Mouse (Mus musculus): ENCODE results near the gene Pdcl2. TPM values are rescaled to one million over a fixed set of nuclear protein-coding genes. Genes with fewer than 3 reads are reported as not detected.

Gene Pdcl2
- total RNA-seq (2021), result not detected

GRCm38 (mm10) chr5:76330953-76331352 is at the start of gene Pdcl2:
TSS of gene Pdcl2 (minus strand) at chr5:76331156.
- intact Hi-C loops (cut with DNase I), result no loop called here
- no peak for DNase-seq (ENCODE audit: low spot score in 2 of 2)

GRCm38 (mm10) chr5:76379216-76379615 is 48.3 kb upstream of the Pdcl2 start:
- DNase-seq (ENCODE audit: low spot score in 2 of 2), result no peak
- intact Hi-C loops (cut with DNase I), result no loop called here

DNA sequence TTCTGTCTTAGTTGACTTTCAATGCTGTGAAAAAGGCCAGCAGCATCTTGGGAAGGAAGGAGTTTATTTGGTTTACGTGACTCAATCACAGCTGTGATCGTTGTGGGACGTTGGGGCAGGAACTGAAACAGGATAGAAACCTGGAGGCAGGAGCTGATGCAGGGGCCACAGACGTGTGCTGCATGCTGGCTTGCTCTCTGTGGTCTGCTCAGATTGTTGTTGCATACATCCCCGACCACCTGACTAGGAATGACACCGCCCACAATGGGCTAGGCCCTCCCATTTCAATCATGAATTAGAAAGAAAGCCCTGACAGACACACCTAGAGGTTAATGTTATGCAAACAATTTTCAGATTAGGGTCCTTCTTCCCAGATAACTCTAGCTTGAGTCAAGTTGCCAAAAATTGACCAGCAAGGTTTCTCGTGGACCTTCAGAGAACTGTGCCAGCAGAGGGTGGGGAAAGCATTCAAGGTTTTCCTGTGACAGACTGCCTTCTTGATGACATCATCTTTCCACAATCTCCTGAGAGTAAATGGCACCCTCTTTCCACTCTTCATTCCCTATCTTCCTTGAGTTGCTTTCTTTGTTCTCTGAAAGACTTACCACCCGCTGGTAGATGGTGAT is 38.4 kb upstream of the Pdcl2 start:
- DNase-seq (ENCODE audit: low spot score in 2 of 2), result no peak
- intact Hi-C loops (cut with DNase I), result no loop called here

DNA sequence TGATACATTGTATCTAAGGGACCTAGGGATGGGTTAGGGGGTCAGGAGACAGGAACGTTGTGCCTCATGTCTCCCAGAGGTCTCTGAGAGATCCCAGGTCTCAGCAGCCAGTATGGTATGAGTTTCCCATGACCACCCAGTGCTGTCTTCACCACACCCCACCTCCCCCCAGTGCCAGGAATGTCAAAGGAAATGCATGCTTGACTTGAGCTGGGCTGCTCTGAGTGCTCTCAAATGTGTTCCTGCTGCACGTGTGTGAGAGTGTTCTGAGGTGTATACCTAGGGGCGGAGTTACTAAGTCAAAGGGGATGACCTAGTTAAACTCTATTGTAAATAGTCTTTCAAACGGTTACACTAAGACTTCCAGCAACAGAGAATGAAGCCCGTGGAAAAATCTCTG is 34.5 kb upstream of the Pdcl2 start:
- intact Hi-C loops (cut with DNase I), result no loop called here
- no peak for DNase-seq (ENCODE audit: low spot score in 2 of 2)

DNA sequence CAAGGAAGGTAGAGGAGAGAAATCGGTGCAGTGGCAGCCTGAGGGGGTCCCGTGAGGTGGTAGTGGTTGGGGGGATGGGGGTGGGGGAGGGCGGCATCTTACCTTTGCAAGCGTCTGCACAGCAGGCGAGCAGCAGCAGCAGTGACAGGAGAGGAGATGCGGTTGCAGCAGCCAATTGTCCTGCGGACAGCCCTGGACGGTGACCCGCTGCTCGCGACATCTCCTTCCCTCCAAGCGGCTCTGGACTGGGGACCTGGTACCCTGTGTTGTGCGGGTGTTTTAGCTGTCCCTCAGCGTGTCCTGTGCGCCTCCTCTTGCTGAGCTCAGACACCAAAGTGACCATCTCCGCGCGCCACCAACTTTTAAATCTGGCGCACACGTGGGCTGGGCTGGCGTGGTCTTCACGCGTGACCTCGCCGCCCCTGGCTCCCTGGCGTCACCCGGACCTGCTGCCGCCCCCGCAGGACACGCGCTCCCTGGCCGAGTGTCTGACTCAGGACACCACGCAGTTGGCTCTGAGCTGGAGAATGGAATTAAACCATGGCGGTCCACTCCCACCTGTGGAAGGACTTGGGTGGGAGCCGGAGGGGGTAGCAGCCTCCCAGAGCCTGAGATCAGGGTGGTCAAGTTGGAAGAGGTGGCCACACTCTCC is 32.6 kb upstream of the Pdcl2 start, which contains the start of gene Nmu:
TSS of gene Nmu (minus strand) at position 336 of the 652 bp plus-strand sequence.
- intact Hi-C loops (cut with DNase I), result no loop called here

GRCm38 (mm10) chr5:76360786-76361185 is 29.8 kb upstream of the Pdcl2 start:
- intact Hi-C loops (cut with DNase I), result no loop called here
- DNase-seq (ENCODE audit: low spot score in 2 of 2), result peak in 1 of 2 experiments; percentile 16

More for the DNA sequence above, 32.6 kb upstream of the Pdcl2 start, which contains the start of gene Nmu:
- DNase-seq (ENCODE audit: low spot score in 2 of 2), result no peak

DNA sequence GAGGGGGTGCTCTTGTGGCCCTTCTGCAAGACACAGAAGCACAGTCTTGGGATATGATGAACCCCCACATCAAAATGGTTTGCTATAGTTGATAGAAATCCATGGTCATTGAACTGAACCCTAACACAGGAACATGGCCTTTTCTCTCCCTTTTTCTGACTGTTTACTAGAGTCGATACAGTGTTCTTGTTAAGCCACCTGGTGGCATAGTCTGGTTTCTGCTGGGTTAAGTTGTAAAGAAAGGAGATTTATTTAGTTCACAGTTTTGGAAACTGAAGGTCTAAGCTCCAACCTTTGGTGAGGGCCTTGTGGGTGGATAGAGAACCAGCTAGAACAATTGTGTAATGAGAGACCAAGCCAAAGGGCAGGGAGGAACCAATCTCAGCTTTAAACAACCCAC is 29.1 kb upstream of the Pdcl2 start:
- no peak for DNase-seq (ENCODE audit: low spot score in 2 of 2)
- intact Hi-C loops (cut with DNase I), result no loop called here

- peak in 1 of 2 experiments; percentile 4 for DNase-seq (ENCODE audit: low spot score in 2 of 2)
- intact Hi-C loops (cut with DNase I), result no loop called here
Observed at GRCm38 (mm10) chr5:76351953-76352611, 21.1 kb upstream of the Pdcl2 start.

- intact Hi-C loops (cut with DNase I), result no loop called here
- no peak for DNase-seq (ENCODE audit: low spot score in 2 of 2)
Observed at GRCm38 (mm10) chr5:76351537-76351936, 20.6 kb upstream of the Pdcl2 start.

- intact Hi-C loops (cut with DNase I), result no loop called here
- DNase-seq (ENCODE audit: low spot score in 2 of 2), result peak in 1 of 2 experiments; percentile 69
Observed at GRCm38 (mm10) chr5:76346137-76346536, 15.2 kb upstream of the Pdcl2 start.

DNA sequence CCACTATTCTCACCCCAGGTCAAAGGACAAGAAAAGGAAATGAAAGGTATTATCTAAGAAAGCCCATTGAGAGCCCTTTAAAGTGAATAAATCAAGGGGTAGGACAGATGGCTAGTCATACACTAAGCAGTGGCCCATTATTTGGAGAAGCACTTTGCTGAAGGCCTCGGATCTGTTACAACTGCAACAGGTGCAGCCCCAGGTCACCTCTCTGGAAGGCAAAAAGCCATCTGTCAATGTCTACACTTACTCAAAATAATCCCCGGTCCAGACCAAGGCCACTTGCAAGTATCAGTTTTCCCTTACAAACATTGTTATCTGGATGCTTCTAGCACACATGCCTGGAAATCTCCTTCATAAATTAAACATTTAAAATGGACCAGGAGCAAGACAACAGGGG is 10.0 kb upstream of the Pdcl2 start:
- DNase-seq (ENCODE audit: low spot score in 2 of 2), result no peak
- intact Hi-C loops (cut with DNase I), result no loop called here

GRCm38 (mm10) chr5:76337100-76337499 is 6.1 kb upstream of the Pdcl2 start:
- intact Hi-C loops (cut with DNase I), result no loop called here
- DNase-seq (ENCODE audit: low spot score in 2 of 2), result no peak

DNA sequence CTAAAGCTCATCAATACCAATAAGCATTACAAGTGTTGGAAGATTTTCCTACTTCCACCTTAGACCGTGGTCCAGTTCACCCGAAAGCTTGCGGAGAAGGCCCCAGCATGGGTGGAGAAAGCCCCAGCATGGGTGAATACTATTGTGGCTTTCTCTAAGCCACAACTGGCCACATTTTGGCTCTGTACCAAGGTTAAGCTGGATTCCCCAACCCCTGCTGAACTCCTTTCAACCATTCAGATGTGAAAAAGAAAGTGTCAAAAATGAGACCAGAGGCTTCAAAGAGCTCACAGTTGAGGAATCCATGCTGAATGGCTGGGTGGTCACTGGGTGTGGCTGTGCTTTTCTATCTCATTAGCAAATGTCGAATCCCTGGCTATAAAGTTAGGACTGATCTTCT is 2.9 kb upstream of the Pdcl2 start:
- intact Hi-C loops (cut with DNase I), result no loop called here
- DNase-seq (ENCODE audit: low spot score in 2 of 2), result no peak

DNA sequence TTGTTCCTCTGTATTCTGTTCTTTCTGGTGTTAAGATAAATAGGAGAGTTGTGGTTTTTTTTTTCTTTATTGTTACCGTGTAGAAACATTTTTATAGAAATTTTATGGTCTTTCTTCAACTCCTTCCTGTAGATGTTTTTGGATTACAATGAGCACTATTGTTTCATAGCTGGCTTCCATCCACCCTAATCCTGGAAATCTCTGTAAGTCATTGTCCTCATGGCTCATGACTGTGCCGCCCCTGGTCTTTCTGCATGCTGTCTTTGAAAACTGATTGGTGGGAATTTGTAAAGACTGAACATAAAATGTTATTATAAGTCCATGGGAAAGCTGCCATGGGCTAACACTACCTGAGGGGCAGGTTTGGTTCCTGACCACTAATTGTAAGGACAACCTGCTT is 3.7 kb downstream of the Pdcl2 start:
- no peak for DNase-seq (ENCODE audit: low spot score in 2 of 2)
- intact Hi-C loops (cut with DNase I), result no loop called here

DNA sequence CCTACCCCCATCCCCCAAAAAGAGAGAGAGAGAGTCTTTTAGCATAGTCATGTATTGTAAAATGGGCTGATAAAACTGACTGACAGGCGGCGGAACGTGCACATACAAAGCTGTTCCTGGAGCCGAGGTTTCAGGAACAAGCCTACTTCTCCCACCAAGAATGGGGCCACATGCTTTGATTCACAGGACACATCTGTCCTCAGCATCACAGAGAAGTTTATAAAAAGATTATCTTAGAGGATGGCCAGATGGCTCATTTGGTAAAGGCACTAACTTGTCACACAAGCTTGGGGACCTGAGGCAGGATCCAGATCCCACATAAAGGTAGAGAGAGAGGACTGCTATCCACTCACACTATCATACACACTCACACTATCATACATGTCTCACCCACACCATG is 5.8 kb downstream of the Pdcl2 start:
- intact Hi-C loops (cut with DNase I), result no loop called here
- peak in 1 of 2 experiments; percentile 68 for DNase-seq (ENCODE audit: low spot score in 2 of 2)

- intact Hi-C loops (cut with DNase I), result no loop called here
- no peak for DNase-seq (ENCODE audit: low spot score in 2 of 2)
Observed at GRCm38 (mm10) chr5:76321249-76322196, 9.4 kb downstream of the Pdcl2 start.

GRCm38 (mm10) chr5:76308206-76308605 is 22.8 kb downstream of the Pdcl2 start:
- DNase-seq (ENCODE audit: low spot score in 2 of 2), result no peak
- intact Hi-C loops (cut with DNase I), result loop anchor here (10.0 kb wide), 2 partner anchors 237 to 433 kb away; no protein-coding TSS in a partner anchor

- DNase-seq (ENCODE audit: low spot score in 2 of 2), result no peak
- intact Hi-C loops (cut with DNase I), result loop anchor here (10.0 kb wide), 2 partner anchors 239 to 431 kb away; no protein-coding TSS in a partner anchor
Observed at GRCm38 (mm10) chr5:76306261-76306660, 24.7 kb downstream of the Pdcl2 start.

DNA sequence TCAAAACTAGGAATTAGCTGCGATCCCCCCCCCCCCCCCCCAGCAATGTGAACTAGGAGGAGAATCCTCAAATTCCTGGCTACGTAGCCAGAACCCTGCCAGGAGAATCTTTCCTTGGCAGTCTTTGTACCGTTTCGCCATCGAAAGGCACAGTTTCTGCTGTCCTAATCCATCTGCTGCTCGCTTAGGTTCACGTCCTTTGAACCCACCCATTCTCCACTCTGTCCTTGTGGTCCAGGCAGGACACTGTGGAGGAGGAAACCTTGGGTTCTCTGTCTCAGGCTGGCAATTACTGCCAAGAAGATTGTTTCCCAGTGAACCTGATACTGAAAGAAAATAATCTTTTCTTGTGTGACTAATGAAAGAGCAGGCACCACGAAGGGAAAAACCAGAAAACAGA is 25.3 kb downstream of the Pdcl2 start:
- intact Hi-C loops (cut with DNase I), result loop anchor here (2.0 to 10.0 kb wide), 3 partner anchors 109 to 431 kb away; no protein-coding TSS in a partner anchor
- no peak for DNase-seq (ENCODE audit: low spot score in 2 of 2)
